Mouse (Mus musculus): ENCODE results near the gene Pygb. TPM values are rescaled to one million over a fixed set of nuclear protein-coding genes. Genes with fewer than 3 reads are reported as not detected.

Pygb gene
- total RNA-seq (2014; fragmentation: Nextera tagmentation) (7.3 and 15.8 TPM in 2 replicates), total RNA-seq (2017) (18.6 and 21.0 TPM in 2 replicates), polyA plus RNA-seq (2012) (7.9 and 10.6 TPM in 2 replicates)

DNA sequence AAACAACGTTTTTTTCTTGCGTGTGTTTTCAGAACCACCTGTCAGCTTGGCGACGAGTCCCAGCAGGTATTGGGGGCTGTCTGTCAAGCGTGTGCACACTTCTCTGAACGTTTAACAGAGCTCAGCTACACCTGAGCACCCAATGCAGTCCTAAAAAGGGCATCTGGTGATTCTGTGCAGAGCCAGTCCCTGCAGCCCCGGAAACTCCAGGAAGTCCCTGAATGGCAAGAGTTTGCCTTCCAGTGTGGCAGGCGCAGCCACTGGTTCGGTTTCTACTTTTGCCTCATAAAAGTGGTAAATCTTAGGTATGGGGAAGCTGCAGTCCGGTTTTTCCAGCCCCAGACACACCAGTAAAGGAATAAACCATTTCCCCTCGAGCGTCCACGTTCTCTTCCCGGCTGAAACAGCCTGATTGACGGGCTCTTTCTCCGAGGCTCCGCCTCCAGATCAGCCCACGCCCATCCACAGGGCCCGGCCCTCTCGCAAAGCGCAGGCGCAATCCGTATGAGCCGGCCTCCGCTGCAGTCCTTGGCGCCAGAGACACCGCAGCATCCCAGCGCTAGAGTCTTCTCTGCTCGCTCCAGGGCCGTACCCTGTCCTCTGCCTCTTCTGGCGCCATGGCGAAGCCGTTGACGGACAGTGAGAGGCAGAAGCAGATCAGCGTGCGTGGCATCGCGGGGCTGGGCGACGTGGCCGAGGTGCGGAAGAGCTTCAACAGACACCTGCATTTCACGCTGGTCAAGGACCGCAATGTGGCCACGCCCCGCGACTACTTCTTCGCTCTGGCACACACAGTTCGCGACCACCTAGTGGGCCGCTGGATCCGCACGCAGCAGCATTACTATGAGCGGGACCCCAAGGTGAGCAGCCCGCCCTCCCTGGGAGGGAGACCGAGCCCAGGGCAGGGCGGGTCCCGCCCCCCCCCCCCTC, at the start of gene Pygb:
Pygb (plus strand) TSS at position 485 of the 930 bp plus-strand sequence.
- Histone ChIP-seq H3K36me3 (replicated peaks) (peaks cover 2% of the 10 kb centered on the region), H3K27me3 (ENCODE audit: insufficient read depth, low read length) (no peaks in the 10 kb centered on the region; the same call in none of the 2 replicates), H3K9me3 (replicated peaks) (no peaks in the 10 kb centered on the region), H3K4me1 (ENCODE audit: insufficient read depth, low read depth, low read length) (peaks cover 35% of the 10 kb centered on the region), H3K4me3 (ENCODE audit: low read depth, low read length) (peak within 1 kb of the TSS; percentile 97)
- TF ChIP-seq CTCF (IDR thresholded peaks at IDR 0.05; ENCODE audit: low read depth, low read length) (no peak), GATA1 (IDR thresholded peaks at IDR 0.05; ENCODE audit: borderline replicate concordance, low read length) (no peak), POLR2AphosphoS5 (IDR thresholded peaks at IDR 0.05; ENCODE audit: insufficient replicate concordance, low read depth, low read length) (no peak), GATA2 (IDR thresholded peaks at IDR 0.05; ENCODE audit: borderline replicate concordance, low read depth, low read length) (no peak), TAL1 (conservative IDR thresholded peaks at IDR 0.05; ENCODE audit: low read depth, low read length) (no peak)
- ATAC-seq (ENCODE audit: extremely low read depth, insufficient number of reproducible peaks, low FRiP score, poor library complexity, severe bottlenecking) (peak; percentile 95), DNase-seq (ENCODE audit: low spot score) (peak; percentile 85)

GRCm38 (mm10) chr2:150737881-150738280, 48.7 kb upstream of the Pygb start:
- Histone ChIP-seq H3K4me1 (ENCODE audit: insufficient read depth, low read depth, low read length) (no peaks in the 10 kb centered on the region), H3K4me3 (ENCODE audit: low read depth, low read length) (no peak overlapping the region), H3K27me3 (ENCODE audit: insufficient read depth, low read length) (peaks cover 23% of the 10 kb centered on the region), H3K36me3 (replicated peaks) (no peaks in the 10 kb centered on the region), H3K9me3 (replicated peaks) (peaks cover 2% of the 10 kb centered on the region; the same call in 1 of the 2 replicates)
- no peak for TF ChIP-seq TAL1 (conservative IDR thresholded peaks at IDR 0.05; ENCODE audit: low read depth, low read length)
- TF ChIP-seq GATA1 (IDR thresholded peaks at IDR 0.05; ENCODE audit: borderline replicate concordance, low read length): no peak
- no peak for TF ChIP-seq POLR2AphosphoS5 (IDR thresholded peaks at IDR 0.05; ENCODE audit: insufficient replicate concordance, low read depth, low read length)
- no peak for TF ChIP-seq GATA2 (IDR thresholded peaks at IDR 0.05; ENCODE audit: borderline replicate concordance, low read depth, low read length)
- TF ChIP-seq CTCF (IDR thresholded peaks at IDR 0.05; ENCODE audit: low read depth, low read length): no peak
- ATAC-seq (ENCODE audit: extremely low read depth, insufficient number of reproducible peaks, low FRiP score, poor library complexity, severe bottlenecking) (no peak), DNase-seq (ENCODE audit: low spot score) (no peak)

DNA sequence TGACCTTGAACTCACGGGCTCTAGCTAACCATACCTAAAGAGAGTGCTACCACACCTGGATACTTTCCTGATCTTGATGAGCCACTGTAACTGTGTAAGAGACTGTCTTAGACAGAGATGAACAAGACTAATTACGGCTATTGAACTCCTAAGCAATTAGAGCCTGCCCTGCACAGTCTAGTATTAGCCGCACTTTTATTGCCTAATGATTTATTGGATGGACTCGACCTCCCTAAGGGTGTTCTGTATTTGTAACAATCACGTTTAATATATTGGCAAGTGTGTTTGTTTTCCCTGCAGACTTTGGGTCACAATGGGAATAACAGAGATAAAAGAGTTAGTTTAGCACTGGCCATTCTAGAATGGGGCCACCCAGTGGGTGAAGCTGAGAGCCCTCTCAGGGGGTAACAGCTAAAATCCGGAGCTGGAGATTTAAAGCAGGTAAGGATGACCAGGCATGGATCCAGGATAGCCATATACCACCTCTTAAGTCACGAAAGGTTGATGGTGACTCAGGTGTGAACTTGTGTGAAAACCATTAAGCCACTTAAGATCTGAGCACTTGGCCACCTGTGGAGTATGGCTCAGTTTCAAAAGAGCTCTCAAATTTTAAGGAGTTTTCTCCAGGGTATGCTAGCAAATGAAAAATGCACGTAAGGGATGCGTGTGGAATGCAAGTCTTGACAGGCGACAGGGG, 46.2 kb upstream of the Pygb start:
- no peaks in the 10 kb centered on the region for H3K36me3 ChIP-seq (replicated peaks)
- H3K27me3 ChIP-seq (ENCODE audit: insufficient read depth, low read length): peaks cover 29% of the 10 kb centered on the region
- H3K9me3 ChIP-seq (replicated peaks): peaks cover 2% of the 10 kb centered on the region; the same call in 1 of the 2 replicates
- no peak for ATAC-seq (ENCODE audit: extremely low read depth, insufficient number of reproducible peaks, low FRiP score, poor library complexity, severe bottlenecking)
- H3K4me1 ChIP-seq (ENCODE audit: insufficient read depth, low read depth, low read length): no peaks in the 10 kb centered on the region
- DNase-seq (ENCODE audit: low spot score): no peak
- no peak overlapping the region for H3K4me3 ChIP-seq (ENCODE audit: low read depth, low read length)
- no peak for TF ChIP-seq CTCF (IDR thresholded peaks at IDR 0.05; ENCODE audit: low read depth, low read length)
- TF ChIP-seq GATA1 (IDR thresholded peaks at IDR 0.05; ENCODE audit: borderline replicate concordance, low read length): no peak
- TF ChIP-seq POLR2AphosphoS5 (IDR thresholded peaks at IDR 0.05; ENCODE audit: insufficient replicate concordance, low read depth, low read length): no peak
- TF ChIP-seq GATA2 (IDR thresholded peaks at IDR 0.05; ENCODE audit: borderline replicate concordance, low read depth, low read length): no peak

GRCm38 (mm10) chr2:150741405-150741804, 45.1 kb upstream of the Pygb start:
- peaks cover 2% of the 10 kb centered on the region; the same call in 1 of the 2 replicates for H3K9me3 ChIP-seq (replicated peaks)
- ATAC-seq (ENCODE audit: extremely low read depth, insufficient number of reproducible peaks, low FRiP score, poor library complexity, severe bottlenecking) (peak; percentile 42), DNase-seq (ENCODE audit: low spot score) (no peak)
- TF ChIP-seq CTCF (IDR thresholded peaks at IDR 0.05; ENCODE audit: low read depth, low read length) (no peak), TAL1 (conservative IDR thresholded peaks at IDR 0.05; ENCODE audit: low read depth, low read length) (no peak), GATA1 (IDR thresholded peaks at IDR 0.05; ENCODE audit: borderline replicate concordance, low read length) (no peak), GATA2 (IDR thresholded peaks at IDR 0.05; ENCODE audit: borderline replicate concordance, low read depth, low read length) (no peak), POLR2AphosphoS5 (IDR thresholded peaks at IDR 0.05; ENCODE audit: insufficient replicate concordance, low read depth, low read length) (no peak)
- no peaks in the 10 kb centered on the region for H3K36me3 ChIP-seq (replicated peaks)
- peaks cover 30% of the 10 kb centered on the region for H3K27me3 ChIP-seq (ENCODE audit: insufficient read depth, low read length)
- H3K4me3 ChIP-seq (ENCODE audit: low read depth, low read length): no peak overlapping the region
- no peaks in the 10 kb centered on the region for H3K4me1 ChIP-seq (ENCODE audit: insufficient read depth, low read depth, low read length)

DNA sequence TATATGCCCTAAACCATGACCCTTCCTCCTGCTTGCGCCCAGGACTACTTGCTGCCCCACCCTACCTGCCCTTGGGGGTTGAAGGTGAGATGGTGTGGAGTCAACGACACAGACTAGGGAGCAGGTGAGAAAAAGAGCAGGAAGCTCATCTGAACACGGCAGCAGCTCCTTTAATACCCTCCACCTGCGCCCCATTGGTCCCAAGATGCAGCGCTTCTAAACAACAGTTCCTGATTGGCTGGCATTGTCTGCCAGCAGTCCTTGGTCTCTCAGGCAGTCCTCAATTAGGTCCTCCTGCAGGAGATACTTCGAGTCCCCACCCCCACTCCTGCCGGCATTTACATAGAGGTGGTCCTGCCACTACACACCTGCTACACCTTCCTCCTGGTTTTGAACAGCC, 41.5 kb upstream of the Pygb start:
- DNase-seq (ENCODE audit: low spot score) (no peak), ATAC-seq (ENCODE audit: extremely low read depth, insufficient number of reproducible peaks, low FRiP score, poor library complexity, severe bottlenecking) (no peak)
- TF ChIP-seq POLR2AphosphoS5 (IDR thresholded peaks at IDR 0.05; ENCODE audit: insufficient replicate concordance, low read depth, low read length): no peak
- TF ChIP-seq CTCF (IDR thresholded peaks at IDR 0.05; ENCODE audit: low read depth, low read length): no peak
- no peak for TF ChIP-seq GATA2 (IDR thresholded peaks at IDR 0.05; ENCODE audit: borderline replicate concordance, low read depth, low read length)
- no peak for TF ChIP-seq TAL1 (conservative IDR thresholded peaks at IDR 0.05; ENCODE audit: low read depth, low read length)
- no peak for TF ChIP-seq GATA1 (IDR thresholded peaks at IDR 0.05; ENCODE audit: borderline replicate concordance, low read length)
- peaks cover 21% of the 10 kb centered on the region for H3K4me1 ChIP-seq (ENCODE audit: insufficient read depth, low read depth, low read length)
- no peaks in the 10 kb centered on the region for H3K36me3 ChIP-seq (replicated peaks)
- H3K27me3 ChIP-seq (ENCODE audit: insufficient read depth, low read length): peaks cover 29% of the 10 kb centered on the region
- peaks cover 2% of the 10 kb centered on the region; the same call in 1 of the 2 replicates for H3K9me3 ChIP-seq (replicated peaks)
- H3K4me3 ChIP-seq (ENCODE audit: low read depth, low read length): no peak overlapping the region
